Mouse (Mus musculus): ENCODE results near the gene Daw1. TPM values are rescaled to one million over a fixed set of nuclear protein-coding genes. Genes with fewer than 3 reads are reported as not detected.

Gene Daw1
- total RNA-seq (2021) = not detected
- long read RNA-seq, experiment 1 = 0 reads
- long read RNA-seq, experiment 2 = 0 reads

- DNase-seq (ENCODE audit: low spot score) = peak; percentile 12
Measured at GRCm38 (mm10) chr1:83159603-83160002, at the start of gene Daw1. Gene Daw1 (plus strand): TSS chr1:83159752.

GRCm38 (mm10) chr1:83110992-83111391 is 48.6 kb upstream of the Daw1 start:
- DNase-seq (ENCODE audit: low spot score) = no peak

DNA sequence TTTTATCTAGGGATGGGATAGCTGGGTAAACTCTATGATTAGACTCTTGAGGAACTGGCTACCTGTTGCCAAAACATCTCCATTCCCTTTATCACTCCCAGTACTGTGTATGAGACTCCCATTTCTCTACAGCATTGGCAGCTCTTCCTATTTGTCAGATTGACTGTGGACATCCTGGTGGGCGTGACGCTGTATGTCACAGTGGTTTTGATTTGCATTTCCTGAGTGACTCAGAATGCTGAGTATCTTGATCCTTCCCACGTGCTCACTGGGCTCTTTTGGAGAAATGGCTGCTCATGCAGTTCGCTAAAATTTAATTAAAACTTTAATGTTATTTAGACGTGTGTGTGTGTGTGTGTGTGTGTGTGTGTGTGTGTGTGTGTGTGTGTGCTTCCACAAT is 47.8 kb upstream of the Daw1 start:
- DNase-seq (ENCODE audit: low spot score) = no peak

GRCm38 (mm10) chr1:83116447-83117137 is 43.0 kb upstream of the Daw1 start, which contains the start of gene Ccl20:
Gene Ccl20 (plus strand): TSS chr1:83116766.
- no peak for DNase-seq (ENCODE audit: low spot score)

- no peak for DNase-seq (ENCODE audit: low spot score)
Measured at GRCm38 (mm10) chr1:83117217-83117616, 42.3 kb upstream of the Daw1 start.

- no peak for DNase-seq (ENCODE audit: low spot score)
Measured at GRCm38 (mm10) chr1:83117661-83118060, 41.9 kb upstream of the Daw1 start.

DNA sequence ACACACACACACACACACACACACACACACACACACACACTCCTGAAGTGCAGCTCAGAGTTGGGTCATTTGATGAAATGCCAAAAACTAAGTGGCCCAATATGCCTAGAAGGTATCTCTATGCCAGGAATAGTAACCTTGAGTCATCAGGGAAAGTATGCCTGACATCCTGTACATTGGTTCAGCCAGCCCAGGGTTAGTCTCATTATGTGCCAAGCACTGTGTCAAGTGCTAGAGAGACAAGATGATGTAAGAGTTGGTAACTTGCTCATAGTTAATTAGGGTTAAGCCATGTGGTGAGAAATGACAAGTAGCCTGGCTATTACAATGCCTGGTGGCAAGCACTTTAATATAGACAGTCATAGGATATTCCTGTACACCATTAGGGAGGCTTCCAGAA is 39.6 kb upstream of the Daw1 start:
- no peak for DNase-seq (ENCODE audit: low spot score)

GRCm38 (mm10) chr1:83120312-83120711 is 39.2 kb upstream of the Daw1 start:
- DNase-seq (ENCODE audit: low spot score) = no peak

DNA sequence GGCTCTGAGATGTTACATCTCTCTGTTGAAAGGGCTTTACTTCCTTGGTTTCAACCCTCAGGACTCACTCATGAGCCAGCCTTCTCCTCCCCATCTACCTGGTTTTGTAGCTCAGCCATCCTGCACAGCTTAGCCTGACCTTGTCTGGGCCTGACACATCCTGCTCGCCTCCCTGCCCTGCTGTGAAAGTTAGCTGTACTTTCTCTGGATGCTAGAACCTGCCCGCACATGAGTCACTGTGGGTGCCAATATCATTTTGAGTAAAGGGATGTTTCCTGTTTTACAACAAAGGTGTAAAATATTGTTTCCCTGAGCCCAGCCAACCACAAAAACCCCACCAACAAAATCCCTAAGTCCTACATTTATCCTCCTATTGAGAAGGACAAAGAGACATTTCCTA is 36.4 kb upstream of the Daw1 start:
- no peak for DNase-seq (ENCODE audit: low spot score)

GRCm38 (mm10) chr1:83135829-83136228 is 23.7 kb upstream of the Daw1 start:
- DNase-seq (ENCODE audit: low spot score) = no peak

GRCm38 (mm10) chr1:83137847-83138246 is 21.7 kb upstream of the Daw1 start:
- DNase-seq (ENCODE audit: low spot score) = no peak

- DNase-seq (ENCODE audit: low spot score) = no peak
Measured at GRCm38 (mm10) chr1:83138721-83139120, 20.8 kb upstream of the Daw1 start.

GRCm38 (mm10) chr1:83141510-83141909 is 18.0 kb upstream of the Daw1 start:
- DNase-seq (ENCODE audit: low spot score) = no peak

DNA sequence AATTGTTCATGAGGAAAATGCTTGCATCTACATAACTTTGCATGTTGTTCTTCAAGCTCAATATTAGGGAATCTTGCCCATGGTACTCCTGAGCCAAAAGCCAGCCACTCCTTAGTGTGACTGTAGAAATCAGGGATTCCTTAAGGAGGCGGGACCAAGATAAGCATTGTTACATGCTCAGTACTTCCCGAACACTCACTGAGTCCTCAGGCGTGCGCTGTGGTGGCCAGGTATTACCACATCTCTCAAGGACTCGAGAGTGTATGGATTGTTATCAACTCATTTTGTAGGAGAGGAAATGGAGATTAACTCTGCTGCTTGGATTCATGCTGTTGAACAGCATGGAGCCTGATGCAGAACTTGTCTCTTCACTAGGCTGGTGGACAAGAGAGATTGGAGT is 17.5 kb upstream of the Daw1 start:
- DNase-seq (ENCODE audit: low spot score) = no peak

DNA sequence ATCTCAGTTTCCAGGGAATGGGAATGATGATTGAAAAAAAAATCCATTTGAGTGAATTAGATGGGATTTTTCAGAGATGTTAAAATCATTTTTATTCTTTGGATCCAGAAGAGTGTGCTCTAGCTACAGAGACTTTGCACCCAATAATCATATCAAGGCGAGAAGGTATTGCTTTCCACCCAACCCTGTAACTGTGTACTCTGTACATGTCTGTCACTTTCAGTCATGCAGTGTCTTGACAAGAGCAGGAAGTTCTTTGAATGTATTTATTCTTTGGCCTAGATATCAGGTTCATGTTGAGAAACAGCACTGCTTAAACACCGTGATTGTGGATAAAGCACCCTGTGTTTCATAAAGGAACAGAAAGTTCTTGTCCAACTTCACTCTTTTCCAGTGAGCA is 13.0 kb upstream of the Daw1 start:
- no peak for DNase-seq (ENCODE audit: low spot score)

DNA sequence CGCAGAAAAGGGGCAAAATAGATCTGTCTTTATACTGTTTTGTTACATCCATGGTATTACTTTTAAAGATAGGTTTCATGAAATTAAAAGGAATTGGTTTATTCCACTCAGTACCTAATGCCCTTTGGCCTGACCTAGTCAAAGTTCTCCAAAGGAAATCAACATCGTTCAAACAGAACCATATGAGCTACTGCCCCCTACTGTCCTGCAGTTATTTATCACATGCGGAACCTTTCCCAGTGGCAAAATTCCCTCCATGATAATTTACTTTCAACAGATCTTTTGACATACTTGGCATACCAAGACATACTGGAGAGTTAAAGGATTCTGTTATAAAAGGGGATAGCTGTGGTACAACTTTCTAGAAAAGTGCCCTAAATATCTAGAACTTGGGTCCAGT is 9.3 kb upstream of the Daw1 start:
- no peak for DNase-seq (ENCODE audit: low spot score)

- DNase-seq (ENCODE audit: low spot score) = no peak
Measured at GRCm38 (mm10) chr1:83152961-83153360, 6.6 kb upstream of the Daw1 start.

DNA sequence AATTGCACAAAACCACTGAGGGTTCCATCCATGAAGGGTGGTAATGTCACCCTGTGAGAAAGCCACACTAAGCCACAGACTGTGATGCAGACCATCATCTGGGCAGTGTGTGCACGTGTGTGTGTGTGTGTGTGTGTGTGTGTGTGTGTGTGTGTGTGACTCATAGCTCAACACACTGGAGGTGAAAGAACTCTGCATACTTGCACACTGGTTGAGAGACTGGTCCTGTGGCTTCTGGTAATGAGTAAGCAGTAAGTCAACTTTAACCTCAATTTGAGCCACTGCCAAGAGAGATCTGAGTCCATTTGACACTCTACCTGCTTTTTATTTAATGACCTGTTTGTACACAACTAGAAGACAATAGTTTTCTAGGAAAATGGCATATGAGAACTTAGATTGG is 2.7 kb upstream of the Daw1 start:
- DNase-seq (ENCODE audit: low spot score) = no peak

GRCm38 (mm10) chr1:83161658-83162057 is 2.1 kb downstream of the Daw1 start:
- no peak for DNase-seq (ENCODE audit: low spot score)

- no peak for DNase-seq (ENCODE audit: low spot score)
Measured at GRCm38 (mm10) chr1:83164027-83164426, 4.5 kb downstream of the Daw1 start.

- DNase-seq (ENCODE audit: low spot score) = no peak
Measured at GRCm38 (mm10) chr1:83169158-83169557, 9.6 kb downstream of the Daw1 start.

GRCm38 (mm10) chr1:83175985-83176384 is 16.4 kb downstream of the Daw1 start:
- DNase-seq (ENCODE audit: low spot score) = no peak

DNA sequence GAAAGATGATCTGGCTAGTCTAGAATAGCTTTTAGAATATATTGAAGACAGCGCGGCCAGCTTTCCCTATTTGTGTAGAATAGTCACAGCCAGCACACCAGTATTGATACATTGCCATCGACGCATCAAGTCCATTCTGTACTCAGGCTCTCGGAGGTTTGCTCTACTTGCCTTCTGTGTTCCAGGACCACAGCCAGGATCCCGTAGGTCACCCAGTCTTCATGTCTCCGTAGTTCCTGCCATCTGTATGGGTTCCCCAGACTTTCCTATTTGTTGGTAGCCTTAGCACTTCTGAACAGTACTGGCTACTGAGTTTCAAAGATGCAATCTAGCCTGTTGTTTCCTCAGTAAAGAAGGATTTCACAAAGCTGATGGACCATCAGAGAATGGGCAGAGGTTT is 20.0 kb downstream of the Daw1 start:
- no peak for DNase-seq (ENCODE audit: low spot score)

- no peak for DNase-seq (ENCODE audit: low spot score)
Measured at GRCm38 (mm10) chr1:83181418-83181817, 21.9 kb downstream of the Daw1 start.

Data from gastrocnemius, adult 18-20 months (tissue).